Mouse (Mus musculus) lung, adult 2 months (tissue): Measurements from ENCODE around the gene Gpr183.

Experiments
- CTCF ChIP-seq: fragments of 200-500 bp; IDR thresholded peaks from 2 replicates; pipeline ENCODE4 v1.5.1; 2011; ENCODE audit warnings: mild to moderate bottlenecking, low read length, control low read depth; ENCODE audit not compliant: insufficient read depth
- POLR2A ChIP-seq: fragments of 200-500 bp; IDR thresholded peaks from 2 replicates; pipeline ENCODE4 v1.6.1; 2011; ENCODE audit warnings: low read depth, mild to moderate bottlenecking, control low read depth, low read length, borderline replicate concordance; ENCODE audit errors: extremely low read depth

DNA sequence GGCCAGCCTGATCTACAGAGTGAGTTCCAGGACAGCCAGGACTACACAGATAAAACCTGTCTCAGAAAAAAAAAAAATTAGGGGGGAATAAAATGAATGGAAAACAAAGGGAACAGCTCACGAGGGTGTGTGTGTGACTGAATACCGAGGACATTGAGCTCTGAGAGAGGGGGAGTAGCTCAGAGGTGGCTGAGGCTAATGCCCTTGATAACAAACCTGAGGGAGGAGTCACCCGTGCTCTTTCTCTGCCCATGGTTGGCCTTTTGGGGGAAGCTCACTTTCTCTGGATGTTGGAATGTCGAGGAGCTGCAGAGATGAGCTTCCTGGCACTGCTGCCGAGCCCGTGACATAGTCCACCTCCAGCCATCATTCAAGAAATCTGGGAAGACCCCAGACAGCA lies 4.0 kb downstream of the Gpr183 start:
- TF ChIP-seq POLR2A = no peak
- no peak for TF ChIP-seq CTCF
